Mouse (Mus musculus) MEL (cell line): Measurements from ENCODE around the gene Josd2. TPM values are rescaled to one million over a fixed set of nuclear protein-coding genes. Genes with fewer than 3 reads are reported as not detected.

Experiments used
- DNase-seq: peaks from one replicate; pipeline ENCODE4 v3.0.0; 2011; ENCODE audit warnings: low read depth, low spot score
- H3K27ac ChIP-seq: 2 replicates; pipeline ENCODE4 v1.5.1; 2012; ENCODE audit warnings: low read depth, mild to moderate bottlenecking, control low read depth, low read length, moderate library complexity; ENCODE audit not compliant: control insufficient read depth
- H3K27me3 ChIP-seq, 2 experiments: fragments of 150-350 bp in 1 of 2; sonication (generic) in 1 of 2; 2 replicates each; pipeline ENCODE4 v1.6.1; 2012; ENCODE audit warnings: low read length in 2 of 2, mild to moderate bottlenecking in 2 of 2, improper control_type of control experiment in 1 of 2, moderate library complexity in 1 of 2; ENCODE audit not compliant: insufficient read depth in 2 of 2, control insufficient read depth in 1 of 2
- H3K36me3 ChIP-seq, 2 experiments: 2 replicates each; pipeline ENCODE4 v1.6.1; 2012 to 2014; ENCODE audit warnings: low read length in 2 of 2, improper control_type of control experiment in 1 of 2, inconsistent platforms in 1 of 2, mild to moderate bottlenecking in 1 of 2; ENCODE audit not compliant: insufficient read depth in 2 of 2, control insufficient read depth in 1 of 2
- H3K4me1 ChIP-seq, 2 experiments: fragments of 150-350 bp in 1 of 2; sonication (generic) in 1 of 2; 2 replicates each; pipeline ENCODE4 v1.6.1; 2012; ENCODE audit warnings: low read length in 2 of 2, improper control_type of control experiment in 1 of 2, mild to moderate bottlenecking in 1 of 2; ENCODE audit not compliant: insufficient read depth in 2 of 2, control insufficient read depth in 1 of 2
- H3K4me3 ChIP-seq, 2 experiments: fragments of 150-350 bp in 1 of 2; sonication (generic) in 1 of 2; 2 replicates each; pipeline ENCODE4 v1.5.1; 2012; ENCODE audit warnings: low read depth in 2 of 2, low read length in 2 of 2, mild to moderate bottlenecking in 2 of 2, moderate library complexity in 2 of 2, control low read depth in 1 of 2, improper control_type of control experiment in 1 of 2; ENCODE audit not compliant: control insufficient read depth in 1 of 2, insufficient read depth in 1 of 2
- H3K79me2 ChIP-seq: 2 replicates; pipeline ENCODE4 v1.6.1; 2012; ENCODE audit warnings: mild to moderate bottlenecking, low read length, moderate library complexity; ENCODE audit not compliant: control insufficient read depth, poor library complexity, insufficient read depth
- H3K9ac ChIP-seq: 2 replicates; pipeline ENCODE4 v1.6.1; 2012; ENCODE audit warnings: low read depth, mild to moderate bottlenecking, control low read depth, low read length, moderate library complexity; ENCODE audit not compliant: control insufficient read depth, poor library complexity, severe bottlenecking
- H3K9me3 ChIP-seq: fragments of 150-350 bp; sonication (generic); replicated peaks from 2 replicates; pipeline ENCODE4 v1.6.1; 2012; ENCODE audit warnings: mild to moderate bottlenecking, low read length, improper control_type of control experiment, moderate library complexity; ENCODE audit not compliant: insufficient read depth
- CHD1 ChIP-seq: IDR thresholded peaks from 2 replicates; pipeline ENCODE4 v1.6.1; 2012; ENCODE audit warnings: low read depth, mild to moderate bottlenecking, inconsistent platforms, low read length, improper control_type of control experiment
- E2F4 ChIP-seq: IDR thresholded peaks from 2 replicates; pipeline ENCODE4 v1.6.1; 2011; ENCODE audit warnings: low read depth, low read length, improper control_type of control experiment, borderline replicate concordance
- EP300 ChIP-seq, 2 experiments: IDR thresholded peaks; 2 replicates each; pipeline ENCODE4 v1.6.1; 2011; ENCODE audit warnings: improper control_type of control experiment in 2 of 2, low read length in 2 of 2, low read depth in 1 of 2, mild to moderate bottlenecking in 1 of 2
- ETS1 ChIP-seq: IDR thresholded peaks from 2 replicates; pipeline ENCODE4 v1.6.1; 2012; ENCODE audit warnings: low read depth, mild to moderate bottlenecking, inconsistent platforms, low read length, improper control_type of control experiment, moderate library complexity
- GABPA ChIP-seq: IDR thresholded peaks from 2 replicates; pipeline ENCODE4 v1.6.1; 2012; ENCODE audit warnings: low read depth, mild to moderate bottlenecking, inconsistent platforms, low read length, improper control_type of control experiment, moderate library complexity
- HCFC1 ChIP-seq: IDR thresholded peaks from 2 replicates; pipeline ENCODE4 v1.6.1; 2012; ENCODE audit warnings: low read depth, mild to moderate bottlenecking, inconsistent platforms, low read length, improper control_type of control experiment, moderate library complexity
- MAFK ChIP-seq: IDR thresholded peaks from 2 replicates; pipeline ENCODE4 v1.6.1; 2011; ENCODE audit warnings: low read depth, mild to moderate bottlenecking, low read length, improper control_type of control experiment, borderline replicate concordance
- MAZ ChIP-seq: IDR thresholded peaks from 2 replicates; pipeline ENCODE4 v1.6.1; 2012; ENCODE audit warnings: low read depth, mild to moderate bottlenecking, inconsistent platforms, low read length, improper control_type of control experiment
- MEF2A ChIP-seq: IDR thresholded peaks from 2 replicates; pipeline ENCODE4 v1.6.1; 2014; ENCODE audit warnings: low read depth, mild to moderate bottlenecking, inconsistent platforms, low read length, improper control_type of control experiment; ENCODE audit not compliant: poor library complexity, insufficient replicate concordance, severe bottlenecking; ENCODE audit errors: extremely low read depth
- MXI1 ChIP-seq: IDR thresholded peaks from 2 replicates; pipeline ENCODE4 v1.6.1; 2011; ENCODE audit warnings: mild to moderate bottlenecking, low read depth, low read length, improper control_type of control experiment
- MYB ChIP-seq: IDR thresholded peaks from 2 replicates; pipeline ENCODE4 v1.6.1; 2011; ENCODE audit warnings: mild to moderate bottlenecking, low read depth, low read length, improper control_type of control experiment
- MYC ChIP-seq: IDR thresholded peaks from 2 replicates; pipeline ENCODE4 v1.6.1; 2011; ENCODE audit warnings: low read depth, mild to moderate bottlenecking, low read length, improper control_type of control experiment, moderate library complexity
- NELFE ChIP-seq: IDR thresholded peaks from 2 replicates; pipeline ENCODE4 v1.6.1; 2011; ENCODE audit warnings: low read depth, low read length, improper control_type of control experiment
- NRF1 ChIP-seq: IDR thresholded peaks from 2 replicates; pipeline ENCODE4 v1.6.1; 2014; ENCODE audit warnings: low read depth, mild to moderate bottlenecking, inconsistent platforms, low read length, improper control_type of control experiment, moderate library complexity; ENCODE audit not compliant: poor library complexity, insufficient read depth, severe bottlenecking
- POLR2A ChIP-seq, 2 experiments: IDR thresholded peaks; 2 replicates each; pipeline ENCODE4 v1.6.1; 2011 to 2012; ENCODE audit warnings: low read length in 2 of 2, mild to moderate bottlenecking in 2 of 2, control low read depth in 1 of 2, improper control_type of control experiment in 1 of 2, low read depth in 1 of 2, moderate library complexity in 1 of 2; ENCODE audit not compliant: control insufficient read depth in 1 of 2, insufficient read depth in 1 of 2, poor library complexity in 1 of 2
- POLR2AphosphoS2 ChIP-seq: IDR thresholded peaks from 2 replicates; pipeline ENCODE4 v1.6.1; 2011; ENCODE audit warnings: low read length, improper control_type of control experiment
- RAD21 ChIP-seq: IDR thresholded peaks from 2 replicates; pipeline ENCODE4 v1.6.1; 2011; ENCODE audit warnings: mild to moderate bottlenecking, low read depth, low read length, improper control_type of control experiment
- RCOR1 ChIP-seq: IDR thresholded peaks from 2 replicates; pipeline ENCODE4 v1.6.1; 2012; ENCODE audit warnings: low read depth, mild to moderate bottlenecking, inconsistent platforms, low read length, improper control_type of control experiment
- SMC3 ChIP-seq: IDR thresholded peaks from 2 replicates; pipeline ENCODE4 v1.6.1; 2011; ENCODE audit warnings: low read depth, low read length, improper control_type of control experiment
- TAL1 ChIP-seq: IDR thresholded peaks from 2 replicates; pipeline ENCODE4 v1.6.1; 2012; ENCODE audit warnings: mild to moderate bottlenecking, inconsistent platforms, low read length, moderate library complexity, mixed read lengths
- UBTF ChIP-seq: IDR thresholded peaks from 2 replicates; pipeline ENCODE4 v1.6.1; 2012; ENCODE audit warnings: low read depth, mild to moderate bottlenecking, inconsistent platforms, low read length, improper control_type of control experiment, moderate library complexity, borderline replicate concordance; ENCODE audit not compliant: insufficient read depth
- USF1 ChIP-seq: IDR thresholded peaks from 2 replicates; pipeline ENCODE4 v1.6.1; 2014; ENCODE audit warnings: low read depth, mild to moderate bottlenecking, inconsistent platforms, low read length, improper control_type of control experiment, moderate library complexity
- ZC3H11A ChIP-seq: IDR thresholded peaks from 2 replicates; pipeline ENCODE4 v1.6.1; 2012; ENCODE audit warnings: low read depth, mild to moderate bottlenecking, inconsistent platforms, low read length, improper control_type of control experiment
- ZKSCAN1 ChIP-seq: IDR thresholded peaks from 2 replicates; pipeline ENCODE4 v1.6.1; 2012; ENCODE audit warnings: low read depth, mild to moderate bottlenecking, inconsistent platforms, low read length, improper control_type of control experiment, moderate library complexity
- ZMIZ1 ChIP-seq: IDR thresholded peaks from 2 replicates; pipeline ENCODE4 v1.6.1; 2012; ENCODE audit warnings: low read depth, mild to moderate bottlenecking, inconsistent platforms, low read length, improper control_type of control experiment, moderate library complexity
- ZNF384 ChIP-seq: IDR thresholded peaks from 2 replicates; pipeline ENCODE4 v1.6.1; 2012; ENCODE audit warnings: low read depth, mild to moderate bottlenecking, inconsistent platforms, low read length, improper control_type of control experiment
- polyA plus RNA-seq, 2 experiments: library from polyadenylated mRNA; stranded (reverse) in 1 of 2; unstranded in 1 of 2; fragments of >175 nt in 1 of 2; fragments of >200 nt in 1 of 2; gene quantifications; 2 replicates each; pipeline versions ENCODE4 v1.2.1 to v1.2.4; 2012; ENCODE audit warnings: low replicate concordance in 2 of 2, low read depth in 1 of 2; ENCODE audit not compliant: insufficient read length in 2 of 2, insufficient read depth in 1 of 2, missing spikeins in 1 of 2
- total RNA-seq: library from RNA; depleted of rRNA; stranded (reverse); fragments of 300-350 nt; gene quantifications from 2 replicates; pipeline ENCODE4 v1.2.3, GENCODE M21; 2012

Josd2 gene
- total and polyA plus RNA-seq, 3 experiments = 95.5 to 141 TPM; not detected in 1

DNA sequence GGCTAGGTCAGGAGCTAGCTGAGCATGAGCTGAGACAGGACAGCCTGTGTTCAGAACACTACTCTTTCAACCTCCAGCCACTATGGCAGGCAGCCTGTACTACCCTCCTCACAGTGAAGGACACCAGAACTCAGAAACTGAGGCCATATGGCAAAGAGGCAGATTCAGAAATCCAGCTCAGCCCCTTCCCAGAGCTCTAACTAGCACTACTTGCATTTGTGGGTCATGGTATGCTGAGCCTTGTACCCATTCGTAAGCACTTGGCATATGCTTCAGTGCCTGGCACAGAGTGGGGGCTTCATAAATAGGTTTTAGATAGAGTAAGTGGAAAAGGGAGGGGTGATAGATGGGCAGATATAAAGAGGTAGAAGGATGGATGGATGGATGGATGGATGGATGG lies 27.3 kb upstream of the Josd2 start:
- Histone ChIP-seq H3K4me1 (no peaks in the 10 kb centered on the region), H3K9me3 (no peaks in the 10 kb centered on the region), H3K79me2 (no peaks in the 10 kb centered on the region), H3K36me3 (no peaks in the 10 kb centered on the region), H3K4me3 (no peak overlapping the region), H3K9ac (no peak overlapping the region), H3K27ac (no peak overlapping the region), H3K27me3 (peaks cover 0 to 1% of the 10 kb centered on the region in 2 experiments; a peak in 3 of 4 replicates)
- TF ChIP-seq ZNF384 = no peak
- no peak for TF ChIP-seq CHD1
- TF ChIP-seq UBTF = no peak
- no peak for TF ChIP-seq MYC
- no peak for TF ChIP-seq ZC3H11A
- no peak for TF ChIP-seq POLR2A (IDR thresholded peaks at IDR 0.05; ENCODE audit: control insufficient read depth in 1 of 2, insufficient read depth in 1 of 2, low read depth in 1 of 2, low read length in 2 of 2, poor library complexity in 1 of 2)
- no peak for TF ChIP-seq RCOR1
- no peak for TF ChIP-seq MEF2A
- TF ChIP-seq HCFC1 = no peak
- TF ChIP-seq GABPA = no peak
- no peak for TF ChIP-seq ZMIZ1
- TF ChIP-seq EP300 (IDR thresholded peaks at IDR 0.05; ENCODE audit: low read depth in 1 of 2, low read length in 2 of 2) = no peak
- no peak for TF ChIP-seq MYB
- TF ChIP-seq MAFK = no peak
- TF ChIP-seq ZKSCAN1 = no peak
- DNase-seq = no peak

GRCm38 (mm10) chr7:44441180-44441579 lies 26.6 kb upstream of the Josd2 start:
- H3K36me3 ChIP-seq = no peaks in the 10 kb centered on the region
- peaks cover 0 to 1% of the 10 kb centered on the region in 2 experiments; a peak in 3 of 4 replicates for H3K27me3 ChIP-seq
- H3K4me3 ChIP-seq = no peak overlapping the region
- no peak for DNase-seq
- H3K4me1 ChIP-seq = no peaks in the 10 kb centered on the region
- no peak overlapping the region for H3K9ac ChIP-seq
- H3K9me3 ChIP-seq = no peaks in the 10 kb centered on the region
- TF ChIP-seq SMC3 (no peak), ETS1 (no peak), NRF1 (no peak), TAL1 (no peak), NELFE (no peak), GABPA (no peak), POLR2AphosphoS2 (no peak), MAZ (no peak), USF1 (no peak), MXI1 (no peak), MYC (no peak), RAD21 (no peak), E2F4 (no peak)
- TF ChIP-seq, all 39 proteins: peak for 0
- H3K79me2 ChIP-seq = no peaks in the 10 kb centered on the region
- no peak overlapping the region for H3K27ac ChIP-seq
